Mouse (Mus musculus) brain, embryonic 18.5 days (tissue): ENCODE measurements at regions not wholly inside any gene's neighbourhood (a gene's known extent, or its start where the extent isn't known, plus 50 kb on each side); places are given as distances from the start of the nearest gene placed in this dataset.

Experiments
- DNase-seq: peaks from one replicate; pipeline ENCODE4 v3.0.0-alpha.2; 2012; ENCODE audit warnings: low read depth, low spot score

- DNase-seq = no peak
Observed at GRCm38 (mm10) chr13:80188734-80189133, 694.5 kb upstream of the Arrdc3 start.

GRCm38 (mm10) chr13:80195065-80195605 lies 688.0 kb upstream of the Arrdc3 start:
- no peak for DNase-seq

GRCm38 (mm10) chr13:80224110-80224509 lies 659.1 kb upstream of the Arrdc3 start:
- no peak for DNase-seq

GRCm38 (mm10) chr13:80231381-80231780 lies 651.8 kb upstream of the Arrdc3 start:
- no peak for DNase-seq

- no peak for DNase-seq
Observed at GRCm38 (mm10) chr13:80235254-80236032, 647.7 kb upstream of the Arrdc3 start.

- no peak for DNase-seq
Observed at GRCm38 (mm10) chr13:80262826-80263225, 620.4 kb upstream of the Arrdc3 start.

- DNase-seq = no peak
Observed at GRCm38 (mm10) chr13:80267131-80267530, 616.1 kb upstream of the Arrdc3 start.

GRCm38 (mm10) chr13:80273976-80274375 lies 609.2 kb upstream of the Arrdc3 start:
- no peak for DNase-seq

- no peak for DNase-seq
Observed at GRCm38 (mm10) chr13:80291744-80292515, 591.3 kb upstream of the Arrdc3 start.

- no peak for DNase-seq
Observed at GRCm38 (mm10) chr13:80295723-80296122, 587.5 kb upstream of the Arrdc3 start.

- no peak for DNase-seq
Observed at GRCm38 (mm10) chr13:80334073-80334704, 549.0 kb upstream of the Arrdc3 start.

- no peak for DNase-seq
Observed at GRCm38 (mm10) chr13:80334865-80335655, 548.1 kb upstream of the Arrdc3 start.

- no peak for DNase-seq
Observed at GRCm38 (mm10) chr13:80346980-80347649, 536.1 kb upstream of the Arrdc3 start.

- no peak for DNase-seq
Observed at GRCm38 (mm10) chr13:80365964-80366363, 517.2 kb upstream of the Arrdc3 start.

GRCm38 (mm10) chr13:80370491-80370890 lies 512.7 kb upstream of the Arrdc3 start:
- no peak for DNase-seq

- peak; percentile 12 for DNase-seq
Observed at GRCm38 (mm10) chr13:80381280-80381965, 501.8 kb upstream of the Arrdc3 start.

- DNase-seq = peak; percentile 50
Observed at GRCm38 (mm10) chr13:80381966-80382666, 501.1 kb upstream of the Arrdc3 start.

GRCm38 (mm10) chr13:80408928-80409327 lies 474.3 kb upstream of the Arrdc3 start:
- no peak for DNase-seq

- DNase-seq = no peak
Observed at GRCm38 (mm10) chr13:80409790-80410433, 473.3 kb upstream of the Arrdc3 start.
